Mouse (Mus musculus): ENCODE measurements around the gene Hdac10. TPM values are rescaled to one million over a fixed set of nuclear protein-coding genes. Genes with fewer than 3 reads are reported as not detected.

Gene Hdac10
- total RNA-seq, 1 experiment from 2014 or later, result 15.7 TPM

DNA sequence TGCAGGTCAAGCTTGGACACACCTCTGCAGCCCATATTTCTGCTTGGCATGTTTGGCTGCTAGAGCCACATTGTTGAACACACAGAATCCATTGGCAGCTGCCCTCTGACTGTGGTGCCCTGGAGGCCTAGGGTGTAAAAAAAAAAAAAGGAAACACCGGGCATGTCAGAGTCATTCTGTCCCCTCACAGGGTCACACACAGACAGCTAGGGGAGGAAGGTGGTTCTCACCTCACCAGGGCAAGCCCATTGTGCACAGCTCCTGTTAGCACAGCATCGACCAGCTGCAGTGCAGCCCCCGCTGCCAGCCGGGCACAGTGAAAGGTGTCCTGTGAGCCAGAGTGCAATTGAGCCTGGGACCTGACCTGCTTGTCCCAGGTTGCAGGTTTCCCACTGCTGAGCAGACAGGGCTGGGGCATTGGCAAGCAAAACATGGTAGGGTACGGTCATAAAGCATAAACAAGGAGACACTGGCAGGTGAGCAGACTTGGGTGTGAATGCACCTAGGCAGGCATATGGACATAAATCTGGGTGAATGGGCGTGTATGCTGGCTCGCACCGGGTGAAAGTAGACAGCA lies 1.0 kb downstream of the Hdac10 start:
- ATAC-seq (replicated peaks; ENCODE audit: low read depth, poor library complexity, severe bottlenecking), result no peak

DNA sequence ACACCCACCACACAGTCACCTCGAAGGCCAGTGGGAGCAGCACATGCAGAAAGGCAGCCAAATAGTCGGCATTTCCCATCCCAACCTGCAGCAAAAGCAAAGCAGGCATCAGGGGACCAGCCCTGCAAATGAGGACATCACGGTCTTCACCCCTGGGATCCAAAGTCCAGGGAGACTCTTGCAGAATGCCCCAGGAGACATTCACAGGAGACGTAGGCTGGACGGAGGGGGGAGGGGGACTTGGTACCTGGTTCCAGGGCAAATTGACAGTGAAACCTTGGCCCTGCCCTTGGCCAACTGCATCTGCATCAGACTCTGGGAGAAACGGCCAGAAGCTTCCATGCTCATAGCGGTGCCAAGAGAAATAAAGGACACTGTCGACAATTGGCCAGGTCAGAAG lies 1.9 kb downstream of the Hdac10 start:
- no peak for ATAC-seq (replicated peaks; ENCODE audit: low read depth, poor library complexity, severe bottlenecking)

DNA sequence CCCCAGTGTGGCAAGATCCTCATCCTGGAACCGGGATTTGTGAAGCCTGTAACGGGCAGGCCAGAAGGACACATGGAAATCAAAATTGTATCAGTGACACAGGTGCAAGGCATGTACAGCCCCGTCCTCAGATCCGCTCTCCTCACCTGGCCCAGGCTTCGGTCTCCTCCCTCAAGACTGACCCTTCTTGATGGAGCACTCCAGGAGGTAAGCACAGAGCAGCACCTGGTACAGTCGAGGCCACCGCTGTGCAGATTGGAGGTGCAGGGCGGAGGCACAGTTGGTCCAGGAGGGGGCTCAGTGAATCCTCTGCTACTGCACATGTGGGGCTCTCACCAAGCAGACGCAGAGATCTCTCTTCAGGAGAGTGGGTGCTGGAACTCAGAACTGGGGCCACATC lies 3.1 kb downstream of the Hdac10 start:
- no peak for ATAC-seq (replicated peaks; ENCODE audit: low read depth, poor library complexity, severe bottlenecking)

DNA sequence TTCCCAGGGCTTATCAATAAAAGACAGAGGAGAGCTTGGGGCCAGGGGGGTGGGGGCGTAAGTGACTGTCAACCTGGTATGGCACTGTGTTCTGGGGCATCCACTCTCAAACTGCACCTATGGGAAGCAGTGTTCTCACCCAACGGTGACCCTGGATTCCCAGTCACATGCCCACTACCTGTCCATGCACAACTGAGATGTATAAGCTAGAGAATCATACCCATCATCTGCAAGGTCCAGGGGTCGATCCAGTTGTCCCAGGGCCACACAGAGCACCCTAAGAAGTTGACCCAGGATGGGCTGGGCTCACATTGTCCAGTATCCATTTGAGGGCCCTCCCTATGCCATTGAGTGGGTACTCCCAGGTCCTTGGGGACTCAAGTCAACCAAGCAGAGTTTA lies 4.2 kb downstream of the Hdac10 start:
- no peak for ATAC-seq (replicated peaks; ENCODE audit: low read depth, poor library complexity, severe bottlenecking)

GRCm38 (mm10) chr15:89123595-89123994 lies 4.9 kb downstream of the Hdac10 start:
- ATAC-seq (replicated peaks; ENCODE audit: low read depth, poor library complexity, severe bottlenecking), result no peak

DNA sequence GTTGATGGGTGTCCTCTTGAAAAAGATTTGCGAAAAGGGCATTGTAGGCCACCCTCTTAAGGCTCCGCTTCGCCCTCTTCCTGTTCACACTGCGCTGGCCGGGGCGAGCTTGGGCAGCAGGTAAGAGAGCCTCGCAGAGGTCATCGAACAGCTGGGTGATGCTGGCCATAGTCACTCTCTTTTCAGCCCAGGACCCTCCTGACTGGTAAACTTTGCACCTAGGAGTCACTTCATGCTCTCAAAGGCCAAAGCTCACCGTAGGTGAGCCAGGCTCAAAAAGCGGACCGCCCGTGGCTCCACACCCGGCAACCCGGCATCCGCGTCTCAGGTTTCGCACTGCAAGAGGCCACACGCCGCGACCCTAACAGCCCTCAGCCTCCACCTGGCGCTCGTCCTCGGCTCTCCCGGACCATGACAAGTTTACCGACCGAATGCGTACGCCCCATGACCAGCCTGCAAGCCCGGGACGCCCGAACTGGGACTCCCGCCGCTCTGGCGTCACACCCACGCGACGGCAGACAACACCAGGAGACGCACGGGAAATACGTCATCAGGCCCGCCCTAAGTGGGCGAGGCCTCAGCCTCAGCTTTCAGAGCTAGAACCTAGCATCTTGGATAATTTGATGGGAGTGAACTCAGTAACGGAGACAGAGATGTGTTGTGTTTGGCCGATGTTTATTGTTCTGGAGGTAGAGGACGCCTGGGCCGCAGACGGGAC lies 5.7 kb downstream of the Hdac10 start, which contains the start of gene Tubgcp6:
Gene Tubgcp6 (minus strand): TSS at position 464 of the 718 bp plus-strand sequence.
- ATAC-seq (replicated peaks; ENCODE audit: low read depth, poor library complexity, severe bottlenecking), result peak; percentile 96

GRCm38 (mm10) chr15:89118007-89118406 lies 10.5 kb downstream of the Hdac10 start:
- ATAC-seq (replicated peaks; ENCODE audit: low read depth, poor library complexity, severe bottlenecking), result 0 out of 2 replicates have a peak, but pooled peaks have one; percentile 37

- ATAC-seq (replicated peaks; ENCODE audit: low read depth, poor library complexity, severe bottlenecking), result no peak
Observed at GRCm38 (mm10) chr15:89110147-89110546, 18.4 kb downstream of the Hdac10 start.

- ATAC-seq (replicated peaks; ENCODE audit: low read depth, poor library complexity, severe bottlenecking), result no peak
Observed at GRCm38 (mm10) chr15:89106976-89107375, 21.5 kb downstream of the Hdac10 start.

GRCm38 (mm10) chr15:89106073-89106472 lies 22.4 kb downstream of the Hdac10 start:
- no peak for ATAC-seq (replicated peaks; ENCODE audit: low read depth, poor library complexity, severe bottlenecking)

DNA sequence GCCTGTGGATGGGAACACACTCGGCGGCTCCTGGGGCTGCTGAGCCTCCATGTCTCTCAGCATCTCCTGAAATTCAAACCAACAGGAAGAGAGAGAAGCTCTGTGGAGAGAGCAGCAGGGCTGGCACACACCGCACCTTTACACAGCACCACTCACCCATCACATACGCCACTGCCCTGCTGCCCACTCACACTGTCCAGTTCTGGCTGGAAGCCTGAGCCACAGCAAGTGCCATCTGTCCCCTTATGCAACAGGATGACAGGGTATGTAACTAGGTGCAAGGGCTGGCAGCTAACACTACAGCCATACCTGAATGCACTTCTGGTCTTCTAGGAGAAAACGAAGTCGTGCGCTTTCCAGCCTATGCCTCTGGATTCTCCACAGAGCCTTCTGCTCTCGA lies 24.1 kb downstream of the Hdac10 start:
- no peak for ATAC-seq (replicated peaks; ENCODE audit: low read depth, poor library complexity, severe bottlenecking)

GRCm38 (mm10) chr15:89103921-89104320 lies 24.6 kb downstream of the Hdac10 start:
- ATAC-seq (replicated peaks; ENCODE audit: low read depth, poor library complexity, severe bottlenecking), result no peak

DNA sequence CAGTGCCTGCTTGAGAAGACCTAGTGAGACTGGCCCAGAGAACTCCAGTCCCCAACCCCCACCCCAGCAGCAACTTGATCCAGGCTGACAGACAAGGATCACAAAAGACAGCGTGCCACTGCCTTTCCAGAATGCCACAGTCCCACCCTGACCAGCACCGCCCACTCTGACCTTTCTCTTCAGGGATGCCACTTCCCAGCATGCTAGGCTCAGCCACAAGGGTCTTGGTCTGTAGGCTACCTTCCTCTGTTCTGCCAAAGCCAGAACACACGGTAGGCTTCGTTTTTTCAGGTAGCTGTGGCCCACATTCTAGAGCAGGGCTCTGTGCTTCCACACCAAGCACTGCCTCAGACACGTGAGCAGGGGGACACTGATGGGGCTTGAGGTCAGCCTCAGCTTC lies 25.9 kb downstream of the Hdac10 start:
- no peak for ATAC-seq (replicated peaks; ENCODE audit: low read depth, poor library complexity, severe bottlenecking)

DNA sequence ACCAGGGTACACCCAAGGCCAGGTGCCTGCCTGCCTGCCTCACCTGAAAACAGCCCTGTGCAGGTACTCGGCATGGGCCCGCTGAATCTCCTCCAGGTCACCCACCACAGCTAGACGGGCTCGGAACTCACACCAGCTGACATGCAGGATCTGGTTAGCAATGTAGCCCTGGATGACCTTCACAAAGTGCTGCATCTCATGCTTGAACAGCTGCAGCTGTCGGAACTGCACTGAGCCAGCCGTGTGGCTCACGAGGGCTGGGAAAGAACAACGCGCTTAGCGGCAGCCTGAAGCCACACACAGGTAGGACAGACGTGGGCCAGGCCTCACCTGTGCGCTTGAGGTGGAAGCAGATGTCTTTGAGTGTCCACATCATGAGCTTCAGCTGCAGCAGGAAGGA lies 27.7 kb downstream of the Hdac10 start:
- ATAC-seq (replicated peaks; ENCODE audit: low read depth, poor library complexity, severe bottlenecking), result no peak

DNA sequence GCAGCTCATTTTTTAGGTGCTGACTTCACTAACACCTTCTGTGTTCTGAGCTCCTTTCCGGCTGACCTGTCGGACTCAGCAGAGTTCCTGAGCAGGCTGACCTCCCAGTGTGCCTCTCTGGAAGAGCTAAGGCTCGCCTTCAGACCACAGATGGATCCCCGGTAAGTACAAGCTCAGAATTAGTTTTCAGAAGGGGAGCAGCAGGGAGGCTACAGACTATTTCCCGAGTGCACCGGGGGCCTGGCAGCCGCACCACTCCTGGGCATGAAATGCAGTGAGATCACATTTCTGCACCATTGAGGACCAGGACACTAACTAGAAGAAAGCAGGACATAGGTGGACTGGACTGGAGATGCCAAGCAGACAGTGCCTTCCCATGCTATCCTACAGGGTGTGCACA lies 29.9 kb downstream of the Hdac10 start:
- ATAC-seq (replicated peaks; ENCODE audit: low read depth, poor library complexity, severe bottlenecking), result no peak

DNA sequence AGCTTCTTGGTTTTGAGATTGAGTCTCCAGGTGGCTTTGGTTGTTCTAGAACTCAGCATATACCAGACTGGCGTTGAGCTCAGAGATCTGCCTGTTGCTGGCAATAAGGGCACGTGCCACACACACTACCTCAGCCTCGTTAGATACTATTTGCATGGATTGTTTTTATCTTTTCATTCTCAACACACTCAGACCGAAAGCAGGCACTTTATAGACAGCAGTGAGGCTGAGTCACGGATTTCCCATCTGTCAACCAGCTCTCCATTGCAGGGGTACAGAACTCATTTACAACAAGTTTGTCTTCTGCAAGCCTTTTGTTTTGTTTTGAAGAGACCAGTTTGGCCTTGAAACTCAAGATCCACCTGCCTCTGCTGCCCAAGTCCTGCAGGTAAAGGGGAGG lies 31.1 kb downstream of the Hdac10 start:
- no peak for ATAC-seq (replicated peaks; ENCODE audit: low read depth, poor library complexity, severe bottlenecking)

DNA sequence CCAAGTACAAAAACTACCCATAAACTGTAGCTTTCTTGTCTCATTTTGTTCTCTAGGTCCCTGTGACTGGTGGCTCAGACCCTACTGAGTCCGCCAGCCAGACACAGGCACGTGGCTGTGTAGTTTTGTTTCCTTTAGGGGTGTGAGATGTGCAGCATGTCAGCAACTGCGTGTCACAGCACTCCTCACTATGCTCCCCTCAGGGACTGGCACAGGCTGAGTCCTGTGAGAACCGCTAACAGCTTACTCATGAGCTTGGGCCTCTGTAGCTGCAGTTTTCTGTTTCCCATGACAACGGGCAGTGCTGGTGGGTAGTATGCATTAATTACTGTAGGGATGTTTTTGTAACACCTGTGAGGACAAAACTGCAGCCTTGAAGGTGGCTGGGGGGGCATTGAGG lies 36.3 kb downstream of the Hdac10 start:
- no peak for ATAC-seq (replicated peaks; ENCODE audit: low read depth, poor library complexity, severe bottlenecking)

DNA sequence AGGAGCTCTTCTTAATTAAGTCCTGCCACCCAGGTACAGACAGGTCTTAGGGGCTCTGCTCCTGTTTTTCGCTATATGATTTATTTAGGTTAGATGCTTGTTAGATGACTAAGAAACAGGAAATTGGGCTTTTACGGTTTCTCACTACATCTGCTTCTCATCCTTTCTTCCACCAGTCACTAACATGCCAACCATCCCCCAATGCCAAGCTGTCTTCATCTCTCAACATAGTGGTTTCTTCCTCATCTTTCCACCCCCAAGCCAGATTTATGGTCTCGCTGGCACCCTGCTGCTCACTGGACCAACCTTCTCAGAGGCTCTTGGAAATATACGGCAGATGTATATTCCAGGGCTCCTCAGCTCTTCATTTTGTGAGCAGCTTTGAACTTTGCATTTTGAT lies 37.8 kb downstream of the Hdac10 start:
- ATAC-seq (replicated peaks; ENCODE audit: low read depth, poor library complexity, severe bottlenecking), result no peak

DNA sequence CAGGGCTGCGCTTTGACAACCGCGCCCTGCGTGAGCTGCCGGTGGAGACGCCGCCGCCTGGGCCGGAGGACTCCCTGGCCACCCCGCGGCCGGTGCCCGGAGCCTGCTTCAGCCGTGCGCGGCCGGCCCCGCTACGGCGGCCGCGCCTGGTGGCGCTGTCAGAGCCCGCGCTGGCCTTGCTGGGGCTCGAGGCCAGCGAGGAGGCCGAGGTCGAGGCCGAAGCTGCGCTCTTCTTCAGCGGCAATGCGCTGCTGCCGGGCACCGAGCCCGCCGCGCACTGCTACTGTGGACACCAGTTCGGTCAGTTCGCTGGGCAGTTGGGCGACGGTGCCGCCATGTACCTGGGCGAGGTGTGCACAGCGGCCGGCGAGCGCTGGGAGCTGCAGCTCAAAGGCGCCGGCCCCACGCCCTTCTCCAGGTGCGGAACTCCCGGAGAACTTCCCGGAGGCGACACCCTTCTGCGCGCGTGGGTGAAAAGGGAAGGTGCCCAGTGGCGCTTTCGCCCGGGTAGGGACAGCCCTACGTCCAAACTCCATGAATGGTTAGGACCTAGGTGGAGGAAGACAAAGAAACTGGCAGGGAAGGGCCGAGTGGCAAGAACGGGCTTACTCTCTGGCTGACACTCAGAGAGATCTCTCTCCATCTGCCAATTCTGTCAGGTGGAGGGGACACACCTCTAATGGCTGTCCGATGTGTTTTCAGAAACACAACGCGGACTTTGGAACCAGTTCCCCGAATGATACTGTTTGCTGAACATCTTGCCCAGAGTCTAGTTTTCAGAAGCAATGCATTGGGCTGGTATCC lies 39.0 kb downstream of the Hdac10 start:
- no peak for ATAC-seq (replicated peaks; ENCODE audit: low read depth, poor library complexity, severe bottlenecking)

DNA sequence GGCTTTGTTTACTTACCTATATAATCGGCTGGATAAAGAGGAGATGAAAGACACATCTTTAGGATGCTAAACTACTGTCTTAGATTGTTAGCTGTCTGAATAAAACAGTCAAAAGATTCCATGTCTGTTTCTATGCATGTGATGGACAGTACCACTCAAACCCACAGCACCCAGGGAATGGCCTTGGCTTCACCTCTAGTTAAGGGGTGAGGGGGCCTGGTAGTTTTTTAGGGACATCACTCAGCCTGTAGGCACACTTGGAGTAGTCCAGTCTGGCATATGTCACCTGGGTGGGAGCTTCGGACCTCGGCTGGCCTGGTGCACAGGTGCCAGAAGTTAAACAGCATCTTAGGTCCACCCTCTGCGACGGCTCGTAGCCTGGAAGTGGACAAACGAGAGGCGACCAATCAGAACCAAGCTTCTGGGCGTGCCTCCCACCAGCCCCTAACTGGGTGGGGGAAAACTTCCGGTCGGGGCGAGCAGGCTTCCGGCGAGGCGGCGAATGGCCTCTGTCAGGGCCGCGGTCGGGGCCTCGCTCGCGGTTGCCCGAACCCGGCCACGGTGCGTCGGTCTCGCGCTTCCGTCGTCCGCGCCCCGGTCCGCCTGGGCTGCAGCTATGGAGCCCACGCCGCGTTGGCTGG lies 39.8 kb downstream of the Hdac10 start, which contains the start of gene Selenoo:
Gene Selenoo (plus strand): TSS at position 478 of the 641 bp plus-strand sequence.
- ATAC-seq (replicated peaks; ENCODE audit: low read depth, poor library complexity, severe bottlenecking), result peak; percentile 95

DNA sequence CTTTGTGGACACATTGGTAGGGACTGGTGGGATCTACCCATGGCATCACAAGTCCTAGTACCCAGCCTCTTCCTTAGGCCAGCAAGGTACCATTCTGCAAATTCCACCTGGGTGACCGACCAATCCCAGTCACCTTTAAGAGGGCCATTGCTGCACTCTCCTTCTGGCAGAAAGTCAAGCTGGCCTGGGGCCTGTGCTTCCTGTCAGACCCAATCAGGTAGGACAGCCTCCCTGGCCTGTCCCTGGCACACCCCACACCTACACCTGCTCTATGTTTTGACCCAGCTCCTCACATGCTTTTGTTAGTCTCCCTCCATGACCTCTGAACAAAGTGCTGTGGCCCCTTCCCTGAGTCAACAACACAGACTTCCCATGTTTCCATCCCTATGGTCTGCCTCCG lies 43.7 kb downstream of the Hdac10 start:
- no peak for ATAC-seq (replicated peaks; ENCODE audit: low read depth, poor library complexity, severe bottlenecking)

All from common myeloid progenitor, adult 5-6 weeks (primary cell).